Mouse (Mus musculus): ENCODE data around the gene Ifit2.
"Not testable (repeated sequence)": the region's sequence is repeated elsewhere in the genome, so short reads cannot be mapped to it uniquely, and the experiment has no call there.

GRCm38 (mm10) chr19:34599250-34599649, 48.8 kb downstream of the Ifit2 start:
- not testable (repeated sequence) for TF ChIP-seq ZC3H11A (IDR thresholded peaks at IDR 0.05; ENCODE audit: borderline replicate concordance, low read depth, low read length); CHD2 (IDR thresholded peaks at IDR 0.05; ENCODE audit: low read depth, low read length); MAFK (IDR thresholded peaks at IDR 0.05; ENCODE audit: insufficient read depth, low read depth, low read length); ZNF384 (IDR thresholded peaks at IDR 0.05; ENCODE audit: low read depth, low read length); HCFC1 (IDR thresholded peaks at IDR 0.05; ENCODE audit: borderline replicate concordance, insufficient read depth, low read length)
